Mouse (Mus musculus): ENCODE measurements around the gene Slc45a1.
"Not testable (repeated sequence)": the region's sequence is repeated elsewhere in the genome, so short reads cannot be mapped to it uniquely, and the experiment has no call there.

The Slc45a1 gene

DNA sequence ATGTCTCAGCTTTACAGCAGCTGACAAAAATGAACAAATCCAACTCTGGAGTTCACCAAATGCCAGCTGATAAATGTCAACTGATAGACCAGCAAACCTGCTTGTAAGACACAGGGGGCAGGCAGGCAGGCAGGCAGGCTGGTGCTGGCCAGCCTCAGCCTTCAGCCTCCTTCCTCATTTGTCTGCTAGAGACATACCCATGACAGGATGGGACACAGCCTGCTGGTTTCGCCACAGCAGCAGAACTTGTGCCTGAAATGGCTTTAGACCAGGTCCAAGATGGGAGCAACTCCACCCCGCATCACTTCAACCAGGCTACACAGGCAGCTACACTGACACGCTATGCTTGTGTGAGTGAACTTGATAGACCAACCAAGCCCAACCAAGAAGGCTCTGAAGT, 46.2 kb downstream of the Slc45a1 start:
- DNase-seq (ENCODE audit: low read depth, low spot score): no peak

- DNase-seq (ENCODE audit: low read depth, low spot score): no peak
Measured at GRCm38 (mm10) chr4:150603366-150604061, 48.5 kb downstream of the Slc45a1 start.

DNA sequence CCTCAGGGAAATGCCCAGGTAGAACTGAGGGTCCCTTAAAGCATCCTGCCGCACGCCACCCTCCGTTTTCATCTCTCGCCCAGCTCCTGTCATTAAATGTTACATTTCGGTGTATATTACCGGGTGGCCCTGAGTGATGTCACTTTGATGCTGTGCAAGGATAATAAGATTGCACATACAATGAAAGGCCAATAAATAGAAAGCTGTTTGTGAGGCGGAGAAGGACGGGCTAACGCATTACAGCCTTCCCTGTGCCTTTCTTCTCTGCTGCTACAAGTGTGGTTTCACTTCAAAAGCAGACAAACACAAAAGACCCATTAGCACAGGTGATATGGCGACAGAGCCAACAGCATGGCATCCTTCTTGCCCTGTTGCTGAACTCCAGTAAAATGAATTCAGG, 50.5 kb downstream of the Slc45a1 start:
- DNase-seq (ENCODE audit: low read depth, low spot score): no peak

GRCm38 (mm10) chr4:150600503-150600902, 51.5 kb downstream of the Slc45a1 start:
- not testable (repeated sequence) for DNase-seq (ENCODE audit: low read depth, low spot score)

- DNase-seq (ENCODE audit: low read depth, low spot score): no peak
Measured at GRCm38 (mm10) chr4:150599119-150599992, 52.6 kb downstream of the Slc45a1 start.

DNA sequence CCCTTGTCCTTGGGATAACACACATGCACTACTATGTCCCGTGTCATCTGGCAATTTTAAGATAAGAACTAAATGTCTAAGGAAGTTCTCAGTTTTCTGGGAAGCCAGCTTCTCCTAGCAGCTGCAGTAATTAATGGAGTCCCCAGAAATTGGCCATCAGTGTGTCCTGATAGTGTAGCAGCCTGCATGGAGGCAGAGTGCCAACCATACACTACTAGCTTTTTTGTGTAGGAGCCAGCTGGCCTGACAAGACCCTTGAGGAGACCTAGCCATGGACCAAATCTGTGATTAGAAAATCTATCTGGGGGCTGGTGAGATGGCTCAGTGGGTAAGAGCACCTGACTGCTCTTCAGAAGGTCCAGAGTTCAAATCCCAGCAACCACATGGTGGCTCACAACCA, 53.3 kb downstream of the Slc45a1 start:
- no peak for DNase-seq (ENCODE audit: low read depth, low spot score)

DNA sequence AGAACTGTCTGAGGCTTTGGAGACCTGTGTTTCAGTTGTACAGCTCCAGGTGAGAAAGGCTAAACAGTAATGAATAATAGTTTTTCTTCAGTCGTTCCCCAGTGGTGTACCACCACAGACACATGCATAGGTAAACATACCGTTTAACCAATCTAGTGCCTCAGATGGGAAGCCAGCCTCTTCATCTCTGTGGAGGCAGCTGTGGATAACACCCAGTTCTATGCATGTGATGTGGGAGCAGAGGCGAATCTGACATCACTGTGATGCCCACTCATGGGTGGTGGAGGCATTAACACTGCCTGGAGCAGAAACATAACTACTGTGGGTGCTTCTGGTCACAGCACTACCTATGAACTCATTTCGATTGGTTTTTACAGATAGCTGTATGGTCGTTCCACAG, 56.0 kb downstream of the Slc45a1 start:
- no peak for DNase-seq (ENCODE audit: low read depth, low spot score)

GRCm38 (mm10) chr4:150595071-150595470, 56.9 kb downstream of the Slc45a1 start:
- DNase-seq (ENCODE audit: low read depth, low spot score): no peak

GRCm38 (mm10) chr4:150594298-150594829, 57.6 kb downstream of the Slc45a1 start:
- DNase-seq (ENCODE audit: low read depth, low spot score): no peak

DNA sequence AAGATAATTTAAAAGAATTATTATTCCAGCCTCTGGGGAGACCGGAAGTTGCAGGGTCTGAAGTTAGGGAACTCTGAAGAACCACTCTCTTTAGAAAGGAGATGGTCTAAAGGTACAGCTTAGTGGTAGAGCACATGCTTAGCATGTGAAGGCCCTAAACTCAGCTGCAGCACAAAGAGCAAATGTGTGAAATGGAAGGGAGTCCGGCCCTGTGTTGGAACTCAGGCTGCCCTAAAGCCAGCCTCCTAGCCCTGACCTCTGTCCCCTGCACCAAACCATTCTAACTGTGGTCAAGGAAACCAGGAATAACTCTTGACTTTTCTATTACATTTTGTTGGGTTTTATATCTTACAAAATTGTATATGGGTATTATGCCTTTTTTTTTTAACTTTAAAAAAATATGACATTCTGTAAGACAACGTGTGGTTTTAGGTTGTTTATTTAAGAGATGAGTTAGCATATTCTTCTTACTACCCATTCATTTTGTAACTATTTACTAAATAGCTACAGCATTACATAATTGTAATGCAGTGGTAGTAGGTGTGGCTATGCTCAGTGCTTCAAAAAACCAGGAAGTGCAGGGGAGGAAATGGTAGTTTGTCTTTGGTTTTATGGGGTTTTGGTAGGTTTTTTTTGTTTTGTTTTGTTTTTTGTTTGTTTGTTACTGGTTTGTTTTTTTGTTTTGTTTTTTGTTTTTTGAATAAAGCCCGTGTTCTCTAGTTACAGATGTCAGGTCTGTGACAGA, 58.3 kb downstream of the Slc45a1 start:
- DNase-seq (ENCODE audit: low read depth, low spot score): no peak

DNA sequence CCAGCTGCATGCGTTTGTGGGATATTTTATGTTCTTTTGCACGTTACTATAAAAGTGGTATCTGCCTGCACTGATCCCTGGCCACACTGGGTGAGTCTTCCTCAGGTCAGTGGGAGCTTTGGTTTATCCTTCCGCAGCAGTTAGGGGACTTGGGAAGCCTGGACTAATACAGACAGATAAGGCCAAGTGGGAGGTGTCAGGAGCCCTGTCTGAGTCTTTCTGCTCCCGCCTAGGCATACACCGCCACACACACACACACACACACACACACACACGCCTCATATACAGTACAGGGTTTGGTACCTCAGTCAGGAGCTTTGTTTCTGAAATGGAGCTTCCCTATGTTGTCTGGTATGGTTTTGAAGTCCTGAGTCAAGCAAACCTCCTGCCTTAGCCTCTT, 59.9 kb downstream of the Slc45a1 start:
- no peak for DNase-seq (ENCODE audit: low read depth, low spot score)

DNA sequence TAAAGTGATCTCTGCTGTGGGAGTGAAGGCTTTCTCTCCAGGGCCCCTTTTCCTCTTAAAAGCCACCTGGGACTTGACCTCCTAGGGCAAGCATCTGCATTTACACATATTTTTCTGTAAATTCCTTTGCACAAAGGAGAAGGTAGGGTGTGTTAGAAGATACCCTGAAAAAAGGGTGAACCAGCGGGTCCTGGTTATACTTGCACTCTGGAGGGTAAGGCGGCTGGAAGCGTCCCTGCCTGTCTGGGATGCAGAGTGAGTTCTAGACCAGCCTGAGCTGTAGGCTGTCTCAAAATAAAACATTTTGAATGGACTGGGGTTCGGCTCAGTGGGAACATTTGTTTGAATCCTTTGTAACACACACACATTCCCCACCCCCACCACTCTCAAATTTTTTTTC, 60.4 kb downstream of the Slc45a1 start:
- no peak for DNase-seq (ENCODE audit: low read depth, low spot score)

GRCm38 (mm10) chr4:150590621-150591282, 61.2 kb downstream of the Slc45a1 start:
- DNase-seq (ENCODE audit: low read depth, low spot score): no peak

DNA sequence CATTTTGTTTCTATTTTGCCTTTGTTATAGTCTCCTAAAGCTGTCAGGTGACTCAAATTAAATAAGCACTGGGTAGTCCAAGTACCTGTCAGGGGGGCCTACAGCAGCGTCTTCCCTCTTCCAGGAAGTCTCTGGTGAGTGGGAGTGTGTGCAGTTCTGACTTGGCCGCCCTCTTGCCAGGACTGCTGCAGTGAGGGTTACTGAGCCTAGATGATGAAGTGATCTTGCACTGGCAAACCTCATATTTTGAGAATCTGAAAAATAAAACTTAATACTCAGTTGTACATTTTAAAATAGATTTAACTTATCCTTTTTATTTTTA, 63.7 kb downstream of the Slc45a1 start:
- DNase-seq (ENCODE audit: low read depth, low spot score): no peak

- DNase-seq (ENCODE audit: low read depth, low spot score): no peak
Measured at GRCm38 (mm10) chr4:150587597-150588299, 64.2 kb downstream of the Slc45a1 start.

- no peak for DNase-seq (ENCODE audit: low read depth, low spot score)
Measured at GRCm38 (mm10) chr4:150586275-150586674, 65.7 kb downstream of the Slc45a1 start.

DNA sequence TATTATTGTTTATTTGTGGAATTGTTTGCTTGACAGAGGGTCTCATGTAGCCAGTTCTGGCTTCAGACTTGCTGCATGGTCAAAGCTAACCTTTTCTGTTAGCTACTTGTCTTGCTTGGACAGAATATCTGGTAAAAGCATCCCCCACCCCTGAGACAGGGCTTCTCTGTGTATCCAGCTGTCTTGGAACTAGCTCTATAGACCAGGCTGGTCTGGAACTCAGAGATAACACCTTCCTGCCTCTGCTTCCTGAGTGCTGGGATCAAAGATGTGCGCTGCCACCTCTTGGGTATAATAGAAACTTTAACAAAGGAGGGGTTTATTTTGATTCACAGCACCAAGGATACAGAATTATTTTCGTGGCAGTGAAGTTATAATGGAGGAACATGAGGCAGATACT, 66.2 kb downstream of the Slc45a1 start:
- DNase-seq (ENCODE audit: low read depth, low spot score): no peak

DNA sequence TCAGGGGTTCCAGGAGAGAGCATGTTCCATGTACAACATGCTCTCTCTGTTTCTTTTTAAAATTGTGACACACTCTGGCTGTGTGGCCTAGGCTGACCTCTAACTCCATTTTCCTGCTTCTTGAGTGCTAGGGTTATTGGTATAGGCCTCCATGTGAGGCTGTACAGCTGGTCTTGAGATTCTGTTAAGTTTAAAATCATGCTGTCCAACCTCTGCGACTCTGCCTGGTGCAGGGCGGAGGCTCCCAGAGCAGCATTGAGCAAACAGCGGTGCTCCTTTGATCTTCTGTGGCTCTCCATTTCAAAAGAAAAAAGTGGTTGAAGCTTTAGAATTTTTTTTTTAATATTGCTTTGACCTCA, 68.2 kb downstream of the Slc45a1 start:
- no peak for DNase-seq (ENCODE audit: low read depth, low spot score)

DNA sequence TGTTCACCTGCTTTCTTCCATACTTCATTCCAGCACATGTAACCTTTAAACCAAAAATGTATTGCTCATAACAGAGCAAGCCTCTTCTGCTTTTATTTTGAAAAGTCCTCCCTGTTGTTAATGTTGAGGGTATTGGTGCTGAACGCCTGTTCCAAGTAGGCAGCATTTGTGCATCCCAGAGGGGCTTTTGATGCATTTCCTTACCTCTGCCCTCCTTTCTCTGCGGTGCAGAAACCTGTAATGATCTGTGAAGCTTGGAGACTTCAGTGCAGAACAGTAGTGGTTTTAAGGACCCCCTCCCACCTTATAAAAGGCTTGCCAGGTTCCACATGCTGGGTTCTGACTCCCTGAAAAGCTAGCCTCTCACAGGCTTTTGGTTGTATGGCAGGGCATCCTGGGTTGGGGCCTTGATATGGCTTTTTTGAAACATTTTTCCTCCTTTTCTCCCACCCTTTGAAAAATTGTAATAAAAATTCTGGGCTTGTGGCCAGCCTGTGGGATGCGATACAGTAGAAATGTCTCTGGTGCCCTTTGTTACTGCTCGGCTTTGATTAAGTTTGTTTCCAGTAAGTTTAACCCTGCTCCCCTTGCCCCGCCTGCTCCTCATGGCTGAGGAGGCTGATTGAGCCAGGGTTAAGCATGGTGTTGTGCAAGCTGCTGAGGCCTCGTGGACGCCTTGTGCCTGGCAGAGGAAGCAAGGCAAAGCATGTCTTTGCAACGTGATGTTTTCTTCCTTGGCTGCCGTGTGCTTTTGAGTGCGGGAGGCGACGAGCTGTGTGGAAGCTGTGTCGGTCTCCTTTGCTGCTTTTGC, 68.8 kb downstream of the Slc45a1 start:
- DNase-seq (ENCODE audit: low read depth, low spot score): no peak

Measured in mesoderm, embryonic 11.5 days (tissue).